Comparison of ENCODE assay signal across 24 mouse cellular contexts in genomic region chr1:135079021-135079420, GRCm38 (mm10). TPM values are rescaled to one million over a fixed set of nuclear protein-coding genes. Genes with fewer than 3 reads are reported as not detected.
"Had no signal": no experiment of that assay in that cellular context is flagged by ENCODE, and none has a peak within 500 bp of the region (broad histone marks: within the 10 kb centered on the region; RNA-seq: fewer than 3 reads in every experiment).

No protein-coding gene starts in this region.

- H3K4me2 ChIP-seq: limb, embryonic 13.5 days; liver, embryonic 12.5 days; liver, embryonic 15.5 days; midbrain, embryonic 12.5 days; midbrain, embryonic 15.5 days; neural tube, embryonic 12.5 days; neural tube, embryonic 15.5 days had no signal

- DNase-seq: kidney, adult 18-20 months; kidney, adult 9 months; kidney, postnatal 14 days; kidney, postnatal 4 days; liver; right cerebral cortex, adult 18-20 months; right cerebral cortex, postnatal 14 days; spleen, adult 18-20 months; thymus, adult 2 months; thymus, postnatal 14 days; thymus, postnatal 4 days had no signal

- H3K9ac ChIP-seq: limb, embryonic 13.5 days; liver, embryonic 12.5 days; liver, embryonic 15.5 days; midbrain, embryonic 12.5 days; midbrain, embryonic 15.5 days; neural tube, embryonic 12.5 days; neural tube, embryonic 15.5 days had no signal

- ATAC-seq: inflammation-experienced regulatory T-cells, adult 6 months; intestine, embryonic 16.5 days; liver, embryonic 12.5 days; midbrain, embryonic 15.5 days had no signal

- H3K4me1 ChIP-seq: limb, embryonic 13.5 days; liver, embryonic 12.5 days; liver, embryonic 15.5 days; midbrain, embryonic 15.5 days; neural tube, embryonic 15.5 days had no signal

- H3K36me3 ChIP-seq: limb, embryonic 10.5 days; limb, embryonic 13.5 days; liver, embryonic 12.5 days; liver, embryonic 15.5 days; midbrain, embryonic 12.5 days; midbrain, embryonic 15.5 days; neural tube, embryonic 12.5 days; neural tube, embryonic 15.5 days had no signal

- H3K4me3 ChIP-seq: limb, embryonic 10.5 days; limb, embryonic 13.5 days; liver, embryonic 12.5 days; liver, embryonic 15.5 days; midbrain, embryonic 12.5 days; midbrain, embryonic 15.5 days; neural tube, embryonic 12.5 days; neural tube, embryonic 15.5 days had no signal

- H3K27ac ChIP-seq: limb, embryonic 10.5 days; limb, embryonic 13.5 days; liver, embryonic 12.5 days; liver, embryonic 15.5 days; midbrain, embryonic 12.5 days; midbrain, embryonic 15.5 days; neural tube, embryonic 12.5 days; neural tube, embryonic 15.5 days had no signal

- H3K9me3 ChIP-seq: limb, embryonic 10.5 days; liver, embryonic 12.5 days; liver, embryonic 15.5 days; midbrain, embryonic 12.5 days; midbrain, embryonic 15.5 days; neural tube, embryonic 12.5 days; neural tube, embryonic 15.5 days had no signal

RNA-seq across cellular contexts. Expression of gene Lgr6, which starts 26.1 kb away (rescaled TPM):
- total RNA-seq: megakaryocyte, adult 5-6 weeks had no signal

RNA-seq across cellular contexts. Expression of gene Ptpn7, which starts 53.5 kb away (rescaled TPM):
- total RNA-seq: layer of hippocampus, adult 18-20 months; layer of hippocampus, postnatal 14 days had no signal
